Mouse (Mus musculus): ENCODE results near the gene Msh6. TPM values are rescaled to one million over a fixed set of nuclear protein-coding genes. Genes with fewer than 3 reads are reported as not detected.
"Not testable (repeated sequence)": the region's sequence is repeated elsewhere in the genome, so short reads cannot be mapped to it uniquely, and the experiment has no call there.

The Msh6 gene
- polyA plus RNA-seq, 1 experiment, result 0.70 TPM

DNA sequence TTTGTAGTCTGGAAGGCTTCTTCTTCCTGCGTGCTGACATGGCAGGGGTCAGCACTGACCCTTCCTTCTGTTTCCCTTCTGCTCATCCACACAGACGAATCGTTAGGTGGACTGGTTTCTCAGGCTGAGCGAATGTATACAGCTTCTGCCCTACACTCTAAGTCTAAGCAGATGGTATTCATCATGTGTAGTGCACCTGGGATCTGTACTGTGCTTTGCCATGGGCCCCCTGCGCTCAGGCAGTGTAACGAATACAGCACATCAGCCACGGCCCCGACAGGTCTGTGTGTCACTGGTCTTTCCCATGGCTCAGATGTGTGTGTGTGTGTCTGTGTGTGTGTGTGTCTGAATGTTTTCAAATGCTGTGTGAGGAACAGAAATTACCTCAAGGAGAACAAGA, 32.1 kb downstream of the Msh6 start:
- Histone ChIP-seq H3K27me3 (ENCODE audit: control insufficient read depth) (no peaks in the 10 kb centered on the region), H3K36me3 (ENCODE audit: control insufficient read depth) (peaks cover 64% of the 10 kb centered on the region), H3K9me3 (ENCODE audit: control insufficient read depth, low read length) (no peaks in the 10 kb centered on the region), H3K4me3 (replicated peaks) (no peak overlapping the region), H3K4me1 (ENCODE audit: control insufficient read depth) (no peaks in the 10 kb centered on the region)
- no peak for TF ChIP-seq GATA1 (IDR thresholded peaks at IDR 0.05; ENCODE audit: low read length)
- TF ChIP-seq TAL1 (IDR thresholded peaks at IDR 0.05; ENCODE audit: low read length), result no peak

DNA sequence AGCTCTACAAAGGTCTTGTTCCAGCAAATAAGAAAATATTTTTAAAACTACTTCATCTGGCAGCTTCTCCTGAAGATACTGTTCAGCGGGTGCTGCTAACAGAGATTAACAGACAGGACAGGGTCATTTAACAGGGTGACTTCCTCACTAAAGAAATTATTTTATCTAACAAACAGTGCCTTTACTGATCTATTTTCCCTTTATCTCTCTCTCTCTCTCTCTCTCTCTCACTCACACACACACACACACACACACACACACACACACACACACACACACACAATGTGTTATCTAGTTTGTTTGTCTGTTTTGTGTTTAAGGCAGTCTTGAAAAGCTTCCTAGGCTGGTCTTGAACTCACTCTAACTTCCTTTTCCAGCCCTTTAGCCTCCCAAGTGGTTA, 39.6 kb downstream of the Msh6 start:
- no peak for TF ChIP-seq TAL1 (IDR thresholded peaks at IDR 0.05; ENCODE audit: low read length)
- TF ChIP-seq GATA1 (IDR thresholded peaks at IDR 0.05; ENCODE audit: low read length), result no peak
- no peak overlapping the region for H3K4me3 ChIP-seq (replicated peaks)
- H3K9me3 ChIP-seq (ENCODE audit: control insufficient read depth, low read length), result no peaks in the 10 kb centered on the region
- peaks cover 43% of the 10 kb centered on the region for H3K36me3 ChIP-seq (ENCODE audit: control insufficient read depth)
- no peaks in the 10 kb centered on the region for H3K27me3 ChIP-seq (ENCODE audit: control insufficient read depth)
- H3K4me1 ChIP-seq (ENCODE audit: control insufficient read depth), result peaks cover 2% of the 10 kb centered on the region

DNA sequence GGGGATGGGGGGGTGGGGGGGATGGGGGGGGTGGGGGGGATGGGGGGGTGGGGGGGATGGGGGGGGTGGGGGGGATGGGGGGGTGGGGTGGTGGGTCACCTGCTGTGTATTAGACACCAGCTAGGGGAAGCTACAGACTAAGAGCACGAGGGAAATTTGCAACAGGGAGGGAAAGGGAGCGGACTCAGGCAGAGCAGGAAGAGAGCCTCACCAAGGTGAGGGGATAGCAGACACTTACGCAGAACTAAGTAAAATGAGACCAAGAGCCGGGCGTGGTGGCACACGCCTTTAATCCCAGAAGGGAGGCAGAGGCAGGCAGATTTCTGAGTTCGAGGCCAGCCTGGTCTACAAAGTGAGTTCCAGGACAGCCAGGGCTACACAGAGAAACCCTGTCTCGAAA, 41.2 kb downstream of the Msh6 start:
- H3K27me3 ChIP-seq (ENCODE audit: control insufficient read depth); H3K9me3 ChIP-seq (ENCODE audit: control insufficient read depth, low read length); H3K4me3 ChIP-seq (replicated peaks); H3K4me1 ChIP-seq (ENCODE audit: control insufficient read depth): not testable (repeated sequence)
- peaks cover 28% of the 10 kb centered on the region for H3K36me3 ChIP-seq (ENCODE audit: control insufficient read depth)

DNA sequence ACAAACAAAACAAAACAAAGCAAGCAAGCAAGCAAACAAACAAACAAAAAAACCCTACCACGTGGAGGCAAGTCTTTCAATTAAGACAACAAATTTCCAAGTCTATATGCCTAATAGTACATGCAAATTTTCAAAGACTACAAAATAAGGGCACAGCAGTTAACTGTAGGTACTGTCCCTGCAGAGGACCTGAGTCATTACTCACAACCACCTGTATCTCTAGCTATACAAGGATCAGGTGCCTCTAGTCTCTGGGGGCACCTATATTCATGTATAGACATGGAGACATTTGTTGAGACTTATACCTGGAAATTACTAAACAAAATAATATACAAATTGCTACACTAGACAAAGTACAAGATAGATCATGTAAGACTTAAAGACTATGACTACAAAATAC, 49.1 kb downstream of the Msh6 start:
- Histone ChIP-seq H3K9me3 (ENCODE audit: control insufficient read depth, low read length) (no peaks in the 10 kb centered on the region), H3K4me1 (ENCODE audit: control insufficient read depth) (peaks cover 4% of the 10 kb centered on the region), H3K36me3 (ENCODE audit: control insufficient read depth) (peaks cover 2% of the 10 kb centered on the region; the same call in 1 of the 2 replicates), H3K4me3 (replicated peaks) (no peak overlapping the region), H3K27me3 (ENCODE audit: control insufficient read depth) (no peaks in the 10 kb centered on the region)
- TF ChIP-seq TAL1 (IDR thresholded peaks at IDR 0.05; ENCODE audit: low read length) (no peak), GATA1 (IDR thresholded peaks at IDR 0.05; ENCODE audit: low read length) (no peak)

DNA sequence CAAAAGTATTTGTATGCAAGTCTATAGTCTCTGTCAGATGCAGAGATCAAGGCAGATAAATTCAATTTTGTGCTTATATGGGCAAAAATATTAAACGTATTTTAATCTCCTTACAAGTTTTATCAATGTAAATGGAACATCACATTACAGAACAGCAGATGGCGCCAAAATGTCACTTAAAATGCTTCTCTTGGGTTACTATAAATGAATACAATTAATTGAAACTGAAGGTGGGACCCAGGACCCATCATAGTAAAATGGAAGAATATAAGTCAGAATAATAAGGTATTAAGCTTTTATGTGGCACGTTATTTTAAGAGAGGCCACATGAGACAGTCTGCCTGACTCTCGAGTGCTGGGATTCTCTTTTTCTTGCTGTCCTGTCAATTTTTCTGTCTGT, 50.4 kb downstream of the Msh6 start:
- Histone ChIP-seq H3K9me3 (ENCODE audit: control insufficient read depth, low read length) (no peaks in the 10 kb centered on the region), H3K4me1 (ENCODE audit: control insufficient read depth) (peaks cover 11% of the 10 kb centered on the region)
- TF ChIP-seq GATA1 (IDR thresholded peaks at IDR 0.05; ENCODE audit: low read length) (no peak), TAL1 (IDR thresholded peaks at IDR 0.05; ENCODE audit: low read length) (no peak)

DNA sequence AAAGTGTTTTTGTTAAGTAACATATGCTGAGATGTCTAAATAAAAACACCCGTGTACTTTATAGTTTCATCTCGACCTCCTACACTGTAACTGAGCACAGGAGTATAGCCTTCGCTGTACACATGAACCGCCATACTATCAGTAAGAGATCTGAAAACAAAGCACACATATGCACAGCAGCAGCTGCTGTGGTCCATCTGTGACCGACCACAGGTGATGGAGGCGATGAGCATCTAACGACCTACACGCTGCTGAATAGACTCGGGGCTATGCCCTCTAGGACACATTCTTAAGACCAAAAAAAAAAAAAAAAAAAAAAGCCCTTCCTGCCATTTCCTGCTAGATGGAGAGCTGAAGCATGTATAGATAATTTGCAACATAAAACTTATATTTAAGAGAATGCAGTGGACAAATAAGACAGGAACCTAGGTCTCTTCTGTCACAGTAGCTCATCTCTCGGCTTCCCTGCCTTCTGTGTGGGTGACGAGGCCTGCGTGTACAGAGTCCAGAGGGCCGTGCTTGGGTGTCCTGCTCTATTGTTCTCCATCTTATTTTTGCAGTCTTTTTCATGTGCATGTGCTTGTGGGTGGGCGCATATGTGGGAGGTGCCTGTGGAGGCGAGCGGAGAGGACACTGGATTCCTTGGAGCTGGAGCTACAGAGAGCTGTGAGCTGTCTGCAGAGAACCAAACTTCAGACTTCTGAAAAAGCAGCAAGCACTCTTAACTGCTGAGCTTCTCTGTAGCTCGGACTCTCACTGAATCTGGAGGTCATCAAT, 54.5 kb downstream of the Msh6 start:
- TF ChIP-seq GATA1 (IDR thresholded peaks at IDR 0.05; ENCODE audit: low read length) (no peak), TAL1 (IDR thresholded peaks at IDR 0.05; ENCODE audit: low read length) (no peak)

More for the DNA sequence above, 50.4 kb downstream of the Msh6 start:
- peaks cover 2% of the 10 kb centered on the region for H3K36me3 ChIP-seq (ENCODE audit: control insufficient read depth)
- no peak overlapping the region for H3K4me3 ChIP-seq (replicated peaks)
- no peaks in the 10 kb centered on the region for H3K27me3 ChIP-seq (ENCODE audit: control insufficient read depth)

DNA sequence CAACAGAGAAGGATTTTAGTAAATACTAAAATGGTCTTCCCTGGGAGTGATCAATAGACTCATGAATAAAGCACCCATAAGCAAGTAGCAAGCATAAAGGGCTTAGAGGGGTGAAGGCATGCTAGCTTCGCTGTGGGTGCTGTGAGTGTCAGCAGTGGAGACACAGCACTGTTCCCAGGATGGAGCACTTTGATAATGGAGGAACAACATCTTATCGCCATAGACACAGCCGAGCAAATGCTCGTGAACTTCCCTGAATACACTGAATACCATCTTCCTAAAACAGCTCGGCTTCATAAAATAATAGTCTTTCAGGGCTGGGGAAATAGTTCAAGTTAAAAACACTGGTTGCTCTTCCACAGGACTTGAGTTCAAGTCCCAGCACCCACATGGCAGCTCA, 56.9 kb downstream of the Msh6 start:
- H3K36me3 ChIP-seq (ENCODE audit: control insufficient read depth), result no peaks in the 10 kb centered on the region; the same call in 1 of the 2 replicates
- no peaks in the 10 kb centered on the region for H3K27me3 ChIP-seq (ENCODE audit: control insufficient read depth)
- H3K4me3 ChIP-seq (replicated peaks), result peak overlapping the region; percentile 18
- H3K9me3 ChIP-seq (ENCODE audit: control insufficient read depth, low read length), result no peaks in the 10 kb centered on the region
- peaks cover 59% of the 10 kb centered on the region for H3K4me1 ChIP-seq (ENCODE audit: control insufficient read depth)
- TF ChIP-seq GATA1 (IDR thresholded peaks at IDR 0.05; ENCODE audit: low read length) (no peak; the same call in 1 of the 2 replicates), TAL1 (IDR thresholded peaks at IDR 0.05; ENCODE audit: low read length) (no peak)

More for the DNA sequence above, 54.5 kb downstream of the Msh6 start:
- Histone ChIP-seq H3K27me3 (ENCODE audit: control insufficient read depth) (no peaks in the 10 kb centered on the region), H3K4me1 (ENCODE audit: control insufficient read depth) (peaks cover 49% of the 10 kb centered on the region), H3K4me3 (replicated peaks) (no peak overlapping the region), H3K36me3 (ENCODE audit: control insufficient read depth) (peaks cover 2% of the 10 kb centered on the region), H3K9me3 (ENCODE audit: control insufficient read depth, low read length) (no peaks in the 10 kb centered on the region)

DNA sequence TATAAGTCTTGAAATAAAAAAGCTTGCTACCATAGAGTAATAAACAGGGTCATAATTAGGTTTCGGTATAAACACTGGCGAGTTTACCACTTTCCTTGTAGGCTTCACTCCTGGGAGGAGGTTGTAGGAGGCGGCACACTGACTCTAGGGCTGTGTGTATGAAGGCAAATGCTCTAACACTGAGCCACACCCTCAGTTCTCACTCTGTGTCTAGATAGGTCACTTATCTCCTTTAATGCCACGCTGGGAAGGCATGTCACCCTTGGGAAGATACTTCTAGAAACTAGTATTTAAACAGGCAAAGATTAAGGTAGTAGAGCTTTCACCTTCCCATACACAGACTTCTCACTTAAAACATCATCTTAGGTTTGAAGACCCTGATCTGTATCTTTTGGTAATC, 59.6 kb downstream of the Msh6 start:
- H3K4me1 ChIP-seq (ENCODE audit: control insufficient read depth), result peaks cover 61% of the 10 kb centered on the region
- H3K36me3 ChIP-seq (ENCODE audit: control insufficient read depth), result no peaks in the 10 kb centered on the region; the same call in 1 of the 2 replicates
- TF ChIP-seq GATA1 (IDR thresholded peaks at IDR 0.05; ENCODE audit: low read length) (0 out of 2 replicates have a peak, but pooled peaks have one; percentile 3), TAL1 (IDR thresholded peaks at IDR 0.05; ENCODE audit: low read length) (no peak)
- H3K27me3 ChIP-seq (ENCODE audit: control insufficient read depth), result no peaks in the 10 kb centered on the region
- no peaks in the 10 kb centered on the region for H3K9me3 ChIP-seq (ENCODE audit: control insufficient read depth, low read length)
- no peak overlapping the region for H3K4me3 ChIP-seq (replicated peaks)

Other genes with a start within 250 kb of the Msh6 start
- gene Kcnk12, start 177.1 kb upstream of the Msh6 start, polyA plus RNA-seq (2012), result 0.02 and 0.05 TPM in 2 replicates
- not detected in 2 replicates for gene Rpl36-ps4, start 54.1 kb upstream of the Msh6 start, polyA plus RNA-seq (2012)
- 0.16 and 0.17 TPM in 2 replicates for gene Fbxo11, start 90.2 kb downstream of the Msh6 start, polyA plus RNA-seq (2012)